Mouse (Mus musculus): ENCODE measurements at regions not wholly inside any gene's neighbourhood (a gene's known extent, or its start where the extent isn't known, plus 50 kb on each side); places are given as distances from the start of the nearest gene placed in this dataset.

DNA sequence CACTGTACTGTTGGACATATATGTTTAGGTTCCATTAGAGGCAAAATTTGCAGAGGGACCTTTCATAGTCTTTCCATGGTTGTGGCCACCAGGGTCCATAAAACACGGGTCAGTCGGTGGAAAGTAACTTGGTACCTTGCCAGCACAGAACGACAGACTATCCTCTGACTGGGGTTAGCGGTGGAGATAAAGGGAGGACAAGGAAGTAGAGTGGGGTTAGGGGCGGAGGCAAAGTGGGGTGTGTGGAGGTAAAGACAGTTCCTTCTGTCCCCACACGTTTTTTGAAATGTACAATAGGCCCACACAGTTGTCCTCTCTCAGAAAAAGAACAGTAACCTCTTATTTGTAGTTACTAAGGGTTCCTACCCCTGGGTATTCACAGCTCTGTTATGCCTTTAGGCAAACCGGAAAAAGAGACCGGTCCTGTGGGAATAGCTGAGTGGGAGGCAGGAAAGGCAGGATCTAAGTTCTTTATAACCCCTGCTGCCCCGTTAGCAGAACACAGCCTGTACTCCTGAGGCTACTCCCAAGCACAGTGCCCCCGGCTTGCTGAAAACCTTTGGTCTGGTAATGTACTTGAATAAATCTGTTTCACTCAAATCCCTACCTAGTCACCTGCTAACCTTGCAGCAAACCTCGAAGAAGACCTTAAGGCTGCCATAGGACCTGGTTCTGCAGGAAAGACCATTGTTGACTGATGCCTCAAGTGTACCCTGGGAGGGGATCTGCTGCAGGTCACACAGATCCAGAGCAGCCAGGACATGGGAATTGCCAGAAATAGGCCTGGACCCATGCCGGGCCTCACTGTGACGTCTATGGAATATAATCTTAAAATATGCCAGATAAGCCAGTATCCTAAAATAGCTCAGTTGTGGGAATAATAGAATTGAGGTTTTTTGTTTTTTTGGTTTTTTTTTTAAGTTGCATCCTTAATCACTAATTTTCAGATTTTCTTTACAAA, 51.6 kb upstream of the Gm29133 start:
- DNase-seq, result peak; percentile 44 to 51
- intact Hi-C loops (cut with DNase I), result no loop called here

All from heart, postnatal 14 days (tissue).